Mouse (Mus musculus): ENCODE measurements around the gene Xcl1. TPM values are rescaled to one million over a fixed set of nuclear protein-coding genes. Genes with fewer than 3 reads are reported as not detected.

The Xcl1 gene
- polyA plus RNA-seq, 1 experiment from 2014 or later = not detected

DNA sequence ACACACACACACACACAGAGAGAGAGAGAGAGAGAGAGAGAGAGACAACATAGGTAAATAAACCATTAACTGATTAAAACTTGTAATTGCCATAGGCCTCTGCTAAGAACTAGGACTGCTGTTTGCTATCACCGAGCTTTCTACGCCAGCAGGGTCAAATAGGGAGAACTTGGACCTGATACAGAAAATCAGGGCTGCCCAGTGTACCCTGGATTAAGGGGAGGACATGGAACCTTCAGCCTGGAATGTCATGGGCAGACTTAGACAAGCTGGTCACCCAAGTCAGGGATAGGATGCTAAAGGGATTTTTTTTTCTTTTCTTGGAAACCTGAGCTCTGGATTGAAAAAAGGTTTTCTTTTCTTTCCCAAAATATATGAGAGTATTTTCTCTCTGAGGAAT is 35.1 kb downstream of the Xcl1 start:
- Histone ChIP-seq H3K9ac (no peak overlapping the region), H3K36me3 (no peaks in the 10 kb centered on the region), H3K27ac (no peak overlapping the region), H3K27me3 (peaks cover 15% of the 10 kb centered on the region), H3K9me3 (replicated peaks) (no peaks in the 10 kb centered on the region), H3K4me1 (replicated peaks) (peaks cover 16% of the 10 kb centered on the region), H3K4me2 (no peak overlapping the region), H3K4me3 (replicated peaks) (no peak overlapping the region)
- 59% methylated on average over 2 of the region's 2 CpGs for WGBS (ENCODE audit: insufficient replicate concordance)
- no peak for DNase-seq
- ATAC-seq (ENCODE audit: low read depth) = no peak

GRCm38 (mm10) chr1:164899506-164899905 is 35.8 kb downstream of the Xcl1 start:
- Histone ChIP-seq H3K4me3 (replicated peaks) (peak overlapping the region; percentile 38; the same call in 1 of the 2 replicates), H3K9me3 (replicated peaks) (no peaks in the 10 kb centered on the region), H3K4me2 (peak overlapping the region; percentile 62), H3K36me3 (no peaks in the 10 kb centered on the region), H3K27me3 (peaks cover 15% of the 10 kb centered on the region), H3K4me1 (replicated peaks) (peaks cover 16% of the 10 kb centered on the region), H3K27ac (no peak overlapping the region), H3K9ac (no peak overlapping the region)
- DNase-seq (no peak), ATAC-seq (ENCODE audit: low read depth) (no peak)
- 31% methylated on average over 7 of the region's 7 CpGs for WGBS (ENCODE audit: insufficient replicate concordance)

GRCm38 (mm10) chr1:164898846-164899351 is 36.4 kb downstream of the Xcl1 start:
- peak; percentile 15 for DNase-seq
- Histone ChIP-seq H3K4me3 (replicated peaks) (peak overlapping the region; percentile 38), H3K4me2 (peak overlapping the region; percentile 62), H3K9me3 (replicated peaks) (no peaks in the 10 kb centered on the region), H3K36me3 (no peaks in the 10 kb centered on the region), H3K9ac (0 out of 2 replicates have a peak overlapping the region, but pooled peaks have one; percentile 29), H3K27ac (no peak overlapping the region), H3K4me1 (replicated peaks) (peaks cover 16% of the 10 kb centered on the region), H3K27me3 (peaks cover 15% of the 10 kb centered on the region)
- peak; percentile 58; the same call in 1 of the 2 replicates for ATAC-seq (ENCODE audit: low read depth)
- WGBS (ENCODE audit: insufficient replicate concordance) = 1% methylated on average over 22 of the region's 22 CpGs

GRCm38 (mm10) chr1:164897163-164897817 is 38.0 kb downstream of the Xcl1 start:
- Histone ChIP-seq H3K4me2 (no peak overlapping the region), H3K36me3 (no peaks in the 10 kb centered on the region), H3K4me1 (replicated peaks) (peaks cover 16% of the 10 kb centered on the region), H3K9ac (no peak overlapping the region), H3K9me3 (replicated peaks) (no peaks in the 10 kb centered on the region), H3K27me3 (peaks cover 15% of the 10 kb centered on the region), H3K27ac (no peak overlapping the region), H3K4me3 (replicated peaks) (no peak overlapping the region)
- WGBS (ENCODE audit: insufficient replicate concordance) = 11% methylated on average over 5 of the region's 5 CpGs
- DNase-seq (no peak), ATAC-seq (ENCODE audit: low read depth) (no peak)

DNA sequence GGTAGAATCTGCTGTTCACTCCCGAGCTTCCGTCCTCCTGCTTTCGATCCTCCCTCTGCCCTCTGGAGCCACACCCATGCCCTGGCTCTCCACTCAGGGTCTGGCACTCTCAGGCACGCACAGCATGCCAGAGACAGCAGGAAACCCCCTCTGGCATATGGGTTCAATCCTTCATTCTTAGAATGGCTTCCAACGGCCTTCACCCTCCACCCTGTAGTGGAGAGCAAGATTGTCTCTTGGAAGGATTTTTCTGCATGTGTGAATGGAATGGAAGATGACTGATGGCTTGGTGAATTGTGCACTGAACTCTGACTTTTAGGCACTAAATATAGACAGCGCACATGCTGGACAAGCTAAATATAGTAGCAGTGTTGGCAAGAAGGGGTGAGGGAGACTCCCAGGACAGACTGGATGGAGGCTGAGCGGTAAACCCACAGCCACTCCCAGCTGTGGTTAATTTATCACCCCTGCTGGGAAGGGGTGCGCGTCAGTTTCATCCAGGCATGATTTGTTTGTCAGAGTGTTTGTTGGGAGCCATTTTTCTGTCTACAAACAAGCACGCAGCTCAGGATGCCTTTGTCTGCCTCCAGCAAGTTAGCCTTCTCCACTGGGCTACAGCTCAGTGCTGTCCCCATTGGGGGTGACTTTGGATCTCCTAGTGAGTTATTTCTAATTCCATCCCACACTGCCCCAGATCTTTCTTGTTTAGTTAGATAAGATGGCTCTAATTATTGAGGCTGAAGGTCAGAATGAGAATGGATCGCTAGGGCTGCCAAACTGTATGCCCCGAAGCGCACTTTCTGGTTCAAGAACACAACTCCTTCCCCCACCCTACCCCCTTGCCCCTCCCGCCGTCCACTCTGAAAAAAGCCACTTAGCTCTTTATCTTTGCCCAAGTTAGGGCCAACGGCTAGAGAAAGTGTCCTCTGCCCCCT is 38.8 kb downstream of the Xcl1 start:
- ATAC-seq (ENCODE audit: low read depth) = no peak
- Histone ChIP-seq H3K36me3 (no peaks in the 10 kb centered on the region), H3K27me3 (peaks cover 15% of the 10 kb centered on the region), H3K4me3 (replicated peaks) (no peak overlapping the region), H3K4me1 (replicated peaks) (peaks cover 16% of the 10 kb centered on the region), H3K9ac (no peak overlapping the region), H3K4me2 (no peak overlapping the region), H3K27ac (no peak overlapping the region), H3K9me3 (replicated peaks) (no peaks in the 10 kb centered on the region)
- DNase-seq = no peak
- 32% methylated on average over 16 of the region's 16 CpGs for WGBS (ENCODE audit: insufficient replicate concordance)

DNA sequence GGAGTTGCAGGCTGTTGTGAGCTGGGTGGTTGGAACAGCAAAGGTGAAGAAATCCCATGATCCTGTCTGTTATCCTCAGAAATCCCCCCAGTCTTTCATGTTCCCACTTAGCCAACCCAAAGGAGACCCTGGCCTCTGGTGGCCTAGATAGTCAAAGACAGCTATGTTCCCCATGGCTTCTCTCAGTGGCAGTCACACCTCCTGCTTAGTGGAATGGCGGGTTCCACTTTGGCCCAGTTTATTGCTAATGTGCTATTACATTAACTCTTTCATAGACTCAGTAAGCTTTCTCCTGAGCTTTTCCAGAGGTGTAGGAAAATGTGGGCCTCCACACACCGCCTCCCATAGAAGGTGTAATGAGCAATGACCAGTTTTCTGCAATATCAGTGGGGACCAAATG is 39.5 kb downstream of the Xcl1 start:
- Histone ChIP-seq H3K4me2 (no peak overlapping the region), H3K9me3 (replicated peaks) (no peaks in the 10 kb centered on the region), H3K36me3 (no peaks in the 10 kb centered on the region), H3K27me3 (peaks cover 15% of the 10 kb centered on the region), H3K4me3 (replicated peaks) (no peak overlapping the region), H3K4me1 (replicated peaks) (peaks cover 16% of the 10 kb centered on the region), H3K9ac (no peak overlapping the region), H3K27ac (no peak overlapping the region)
- 56% methylated on average over 2 of the region's 2 CpGs for WGBS (ENCODE audit: insufficient replicate concordance)
- DNase-seq (no peak), ATAC-seq (ENCODE audit: low read depth) (no peak)

- ATAC-seq (ENCODE audit: low read depth) (no peak), DNase-seq (no peak)
- no peak overlapping the region for H3K4me2 ChIP-seq
- H3K4me3 ChIP-seq (replicated peaks) = no peak overlapping the region
- H3K9ac ChIP-seq = no peak overlapping the region
- WGBS (ENCODE audit: insufficient replicate concordance) = 63% methylated on average over 4 of the region's 4 CpGs
- no peak overlapping the region for H3K27ac ChIP-seq
- H3K9me3 ChIP-seq (replicated peaks) = no peaks in the 10 kb centered on the region
- no peaks in the 10 kb centered on the region for H3K27me3 ChIP-seq
- H3K36me3 ChIP-seq = no peaks in the 10 kb centered on the region
- H3K4me1 ChIP-seq (replicated peaks) = no peaks in the 10 kb centered on the region
Measured at GRCm38 (mm10) chr1:164890366-164890765, 45.0 kb downstream of the Xcl1 start.

- ATAC-seq (ENCODE audit: low read depth) (no peak), DNase-seq (no peak)
- Histone ChIP-seq H3K9ac (no peak overlapping the region), H3K27ac (no peak overlapping the region), H3K27me3 (no peaks in the 10 kb centered on the region), H3K4me1 (replicated peaks) (no peaks in the 10 kb centered on the region), H3K36me3 (no peaks in the 10 kb centered on the region), H3K4me2 (no peak overlapping the region), H3K4me3 (replicated peaks) (no peak overlapping the region), H3K9me3 (replicated peaks) (no peaks in the 10 kb centered on the region)
- WGBS (ENCODE audit: insufficient replicate concordance) = 37% methylated on average over 6 of the region's 6 CpGs
Measured at GRCm38 (mm10) chr1:164888563-164888962, 46.8 kb downstream of the Xcl1 start.

DNA sequence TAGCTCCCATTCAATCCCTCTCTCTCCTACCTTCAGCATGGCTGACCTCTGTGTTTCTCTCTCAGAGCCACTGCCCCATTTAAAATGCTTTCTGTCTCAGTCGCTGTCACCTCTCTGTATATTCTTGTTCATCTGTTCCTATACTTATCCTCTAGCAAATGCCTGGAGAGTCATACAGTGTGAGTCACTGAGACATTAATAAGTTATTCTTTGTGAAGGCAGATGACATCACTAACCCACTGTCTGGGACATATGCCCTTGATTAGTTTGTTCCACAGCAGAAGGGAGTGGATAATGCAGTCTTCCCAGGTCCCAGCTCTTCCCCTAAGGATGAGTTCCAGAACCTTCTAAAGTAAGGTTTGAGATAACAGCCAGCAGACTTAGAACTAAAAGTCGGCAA is 47.6 kb downstream of the Xcl1 start:
- ATAC-seq (ENCODE audit: low read depth) = no peak
- Histone ChIP-seq H3K36me3 (no peaks in the 10 kb centered on the region), H3K27ac (no peak overlapping the region), H3K27me3 (no peaks in the 10 kb centered on the region), H3K9ac (no peak overlapping the region), H3K4me1 (replicated peaks) (no peaks in the 10 kb centered on the region), H3K4me3 (replicated peaks) (no peak overlapping the region), H3K9me3 (replicated peaks) (no peaks in the 10 kb centered on the region), H3K4me2 (no peak overlapping the region)
- 63% methylated on average over 2 of the region's 2 CpGs for WGBS (ENCODE audit: insufficient replicate concordance)
- DNase-seq = no peak

GRCm38 (mm10) chr1:164881891-164882290 is 53.4 kb downstream of the Xcl1 start:
- Histone ChIP-seq H3K27me3 (no peaks in the 10 kb centered on the region), H3K36me3 (no peaks in the 10 kb centered on the region), H3K9ac (no peak overlapping the region), H3K4me1 (replicated peaks) (no peaks in the 10 kb centered on the region), H3K4me3 (replicated peaks) (no peak overlapping the region), H3K27ac (no peak overlapping the region), H3K9me3 (replicated peaks) (no peaks in the 10 kb centered on the region), H3K4me2 (no peak overlapping the region)
- DNase-seq (no peak), ATAC-seq (ENCODE audit: low read depth) (no peak)
- WGBS (ENCODE audit: insufficient replicate concordance) = 55% methylated on average over 3 of the region's 3 CpGs

All from liver, embryonic 13.5 days (tissue).